Comparison of ENCODE assay signal across 12 mouse cellular contexts in the genomic region with DNA sequence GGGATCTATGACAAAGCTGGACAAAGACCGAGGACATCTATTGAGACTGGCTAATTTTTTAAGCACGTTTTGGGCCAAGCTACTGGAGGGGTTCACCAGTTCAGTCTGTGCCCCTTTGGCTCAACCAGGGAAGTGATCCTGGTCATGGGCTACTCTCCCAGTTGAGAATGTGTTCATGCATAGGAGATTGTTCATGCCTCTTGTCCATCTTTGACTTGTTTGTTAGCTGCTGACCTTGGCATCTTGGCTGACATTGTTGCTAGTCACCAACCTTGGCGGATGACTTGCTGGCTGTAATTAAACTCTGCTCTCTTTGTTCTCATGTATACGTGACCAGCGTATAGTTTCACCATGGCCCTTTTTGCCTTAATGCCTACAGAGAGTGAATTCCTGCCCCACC.
"Had no signal": no experiment of that assay in that cellular context is flagged by ENCODE, and none has a peak within 500 bp of the region (broad histone marks: within the 10 kb centered on the region; RNA-seq: fewer than 3 reads in every experiment).

No protein-coding gene starts in this region.

- H3K9ac ChIP-seq: kidney, embryonic 15.5 days; limb, embryonic 13.5 days; liver, embryonic 14.5 days; midbrain, embryonic 13.5 days; neural tube, embryonic 15.5 days had no signal

- H3K4me1 ChIP-seq: midbrain, embryonic 13.5 days; neural tube, embryonic 15.5 days had no signal

- H3K36me3 ChIP-seq: kidney, embryonic 15.5 days; limb, embryonic 13.5 days; midbrain, embryonic 13.5 days; neural tube, embryonic 15.5 days had no signal

- H3K27ac ChIP-seq: kidney, embryonic 15.5 days; limb, embryonic 13.5 days; liver, embryonic 14.5 days; midbrain, embryonic 13.5 days; neural tube, embryonic 15.5 days had no signal

- DNase-seq: layer of hippocampus, postnatal 36 days; left cerebral cortex, postnatal 4 days; lung, adult 18-20 months; lung, postnatal 36 days; right cerebral cortex, adult 18-20 months; right cerebral cortex, postnatal 25 days; thymus, postnatal 36 days had no signal

- H3K27me3 ChIP-seq: kidney, embryonic 15.5 days; limb, embryonic 13.5 days; midbrain, embryonic 13.5 days; neural tube, embryonic 15.5 days had no signal

- H3K4me3 ChIP-seq: kidney, embryonic 15.5 days; limb, embryonic 13.5 days; midbrain, embryonic 13.5 days; neural tube, embryonic 15.5 days had no signal
